Mouse (Mus musculus) midbrain, embryonic 14.5 days (tissue): ENCODE results near the gene Evc2. TPM values are rescaled to one million over a fixed set of nuclear protein-coding genes. Genes with fewer than 3 reads are reported as not detected.

Experiments
- ATAC-seq: fragments of 200-750 bp; cut with Nextera tagmentation; 2 replicates; pipeline ENCODE4 v1.8.0; 2017; ENCODE audit warnings: moderate number of reproducible peaks, moderate library complexity; ENCODE audit not compliant: low FRiP score, low TSS enrichment
- DNase-seq: peaks from one replicate; pipeline ENCODE4 v3.0.0-alpha.2; 2015
- H3K27ac ChIP-seq: fragments of 300-500 bp; sonication (generic); replicated peaks from 2 replicates; pipeline ENCODE4 v1.5.1; 2014; ENCODE audit warnings: mild to moderate bottlenecking, low read depth, low read length, moderate library complexity
- H3K27me3 ChIP-seq: fragments of 300-500 bp; sonication (generic); 2 replicates; pipeline ENCODE4 v1.6.1; 2014; ENCODE audit warnings: low read length, control low read depth, mixed read lengths; ENCODE audit not compliant: control insufficient read depth, insufficient read depth
- H3K36me3 ChIP-seq: fragments of 300-500 bp; sonication (generic); 2 replicates; pipeline ENCODE4 v1.6.1; 2014; ENCODE audit warnings: low read length, control low read depth; ENCODE audit not compliant: control insufficient read depth, insufficient read depth
- H3K4me1 ChIP-seq: fragments of 300-500 bp; sonication (generic); 2 replicates; pipeline ENCODE4 v1.6.1; 2014; ENCODE audit warnings: mild to moderate bottlenecking, antibody characterized with exemption, low read length, control low read depth; ENCODE audit not compliant: control insufficient read depth, insufficient read depth
- H3K4me2 ChIP-seq: fragments of 300-500 bp; sonication (generic); 2 replicates; pipeline ENCODE4 v1.6.1; 2014; ENCODE audit warnings: mild to moderate bottlenecking, low read length, moderate library complexity
- H3K4me3 ChIP-seq: fragments of 300-500 bp; sonication (generic); replicated peaks from 2 replicates; pipeline ENCODE4 v1.5.1; 2014; ENCODE audit warnings: low read depth, low read length
- H3K9ac ChIP-seq: fragments of 300-500 bp; sonication (generic); replicated peaks from 2 replicates; pipeline ENCODE4 v1.6.1; 2014; ENCODE audit warnings: mild to moderate bottlenecking, low read length, moderate library complexity
- H3K9me3 ChIP-seq: fragments of 300-500 bp; sonication (generic); 2 replicates; pipeline ENCODE4 v1.6.1; 2016; ENCODE audit warnings: low read length, control low read depth, mixed read lengths; ENCODE audit not compliant: control insufficient read depth
- WGBS: fragments of 180-500 bp; shearing (Covaris S2); extraction: QIAGEN DNeasy Blood & Tissue Kit; methylation state at CpG from one replicate; pipeline ENCODE4 v1.1.7; 2014; 5-methylcytosine and 5-hydroxymethylcytosine counted together
- polyA plus RNA-seq: library from polyadenylated mRNA; unstranded; fragments of >200 nt; fragmentation: Nextera tagmentation; extraction: Ambion mirVana; gene quantifications from 2 replicates; pipeline ENCODE4 v1.2.1, GENCODE M21; 2014

The Evc2 gene
- polyA plus RNA-seq, 1 experiment from 2014 or later, result 6.0 TPM

DNA sequence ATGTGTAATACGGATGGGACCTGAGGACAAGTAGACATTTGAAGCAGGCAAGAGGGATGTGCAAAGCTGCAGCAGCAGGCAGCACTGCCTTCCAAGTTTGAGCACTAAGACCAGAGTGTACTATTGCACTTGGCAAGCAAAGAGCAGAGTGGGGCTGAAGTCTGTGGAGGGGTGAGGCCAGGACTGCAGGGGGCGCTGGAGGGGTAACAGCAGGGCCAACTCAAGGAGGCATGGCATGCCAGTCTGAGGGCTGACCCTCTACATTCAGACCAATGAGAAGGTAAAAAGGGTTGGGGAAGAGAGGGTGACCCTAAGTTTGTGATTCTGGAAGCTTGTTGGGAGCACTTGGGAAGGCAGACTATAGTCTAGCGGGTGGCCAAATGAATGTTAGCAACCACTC lies 45.3 kb downstream of the Evc2 start:
- H3K27ac ChIP-seq, result no peak overlapping the region
- H3K9me3 ChIP-seq, result no peaks in the 10 kb centered on the region
- WGBS, result 91% methylated on average over 3 of the region's 3 CpGs

GRCm38 (mm10) chr5:37388646-37389045 lies 50.3 kb downstream of the Evc2 start:
- no peak for DNase-seq
- Histone ChIP-seq H3K4me3 (no peak overlapping the region), H3K4me1 (no peaks in the 10 kb centered on the region), H3K9ac (no peak overlapping the region), H3K9me3 (no peaks in the 10 kb centered on the region), H3K36me3 (no peaks in the 10 kb centered on the region), H3K27ac (no peak overlapping the region), H3K27me3 (no peaks in the 10 kb centered on the region), H3K4me2 (no peak overlapping the region)
- whole genome bisulfite sequencing, result 95% methylated on average over 3 of the region's 3 CpGs
- no peak for ATAC-seq

More for the DNA sequence above, 45.3 kb downstream of the Evc2 start:
- Histone ChIP-seq H3K4me1 (no peaks in the 10 kb centered on the region), H3K27me3 (no peaks in the 10 kb centered on the region), H3K36me3 (no peaks in the 10 kb centered on the region), H3K4me3 (no peak overlapping the region), H3K4me2 (no peak overlapping the region), H3K9ac (no peak overlapping the region)
- DNase-seq, result no peak
- no peak for ATAC-seq

DNA sequence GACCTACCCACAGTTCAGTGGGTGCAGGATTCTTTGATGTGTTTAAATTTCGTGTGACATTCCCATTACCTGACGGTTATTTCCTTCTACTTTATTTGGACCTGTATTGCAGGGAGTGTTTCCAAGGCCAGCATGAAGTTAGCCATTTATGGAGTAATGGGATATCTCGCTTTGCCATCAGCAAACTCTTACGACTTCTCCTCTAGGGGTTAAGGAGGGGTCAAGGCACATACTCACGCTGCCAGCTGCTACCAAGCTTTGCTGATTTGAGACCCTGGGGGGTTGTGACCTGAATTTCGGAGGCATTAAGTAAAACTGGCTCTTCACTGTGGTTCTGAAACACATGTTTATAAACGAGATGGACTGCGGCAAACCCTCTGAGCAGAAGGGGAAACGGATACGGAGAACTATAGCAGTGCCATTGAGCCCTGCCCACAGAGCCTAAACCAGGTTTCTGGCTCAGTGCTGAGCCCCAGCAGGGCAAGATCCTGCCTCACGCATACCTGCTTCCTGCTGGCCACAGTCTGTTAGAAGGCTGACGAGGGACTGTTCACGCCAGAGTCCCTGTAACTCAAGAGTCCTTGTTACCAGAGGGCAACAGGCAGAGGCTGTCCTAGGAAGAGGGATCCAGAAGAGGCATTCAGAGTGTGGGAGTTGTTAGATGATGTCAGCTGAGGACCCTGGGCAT lies 51.7 kb downstream of the Evc2 start:
- H3K4me3 ChIP-seq, result no peak overlapping the region
- H3K4me1 ChIP-seq, result peaks cover 2% of the 10 kb centered on the region
- no peak overlapping the region for H3K9ac ChIP-seq
- H3K36me3 ChIP-seq, result no peaks in the 10 kb centered on the region
- H3K27me3 ChIP-seq, result no peaks in the 10 kb centered on the region
- no peak overlapping the region for H3K27ac ChIP-seq
- WGBS, result 84% methylated on average over 13 of the region's 13 CpGs
- no peak for ATAC-seq
- no peak for DNase-seq
- no peaks in the 10 kb centered on the region for H3K9me3 ChIP-seq
- H3K4me2 ChIP-seq, result no peak overlapping the region

- Histone ChIP-seq H3K4me2 (no peak overlapping the region), H3K36me3 (no peaks in the 10 kb centered on the region), H3K9me3 (no peaks in the 10 kb centered on the region), H3K27ac (no peak overlapping the region), H3K4me1 (peaks cover 12% of the 10 kb centered on the region), H3K9ac (no peak overlapping the region), H3K4me3 (no peak overlapping the region), H3K27me3 (no peaks in the 10 kb centered on the region)
- ATAC-seq, result no peak
- no peak for DNase-seq
- WGBS, result 95% methylated on average over 10 of the region's 10 CpGs
These were observed 52.6 kb downstream of the Evc2 start for GRCm38 (mm10) chr5:37390923-37391322.

DNA sequence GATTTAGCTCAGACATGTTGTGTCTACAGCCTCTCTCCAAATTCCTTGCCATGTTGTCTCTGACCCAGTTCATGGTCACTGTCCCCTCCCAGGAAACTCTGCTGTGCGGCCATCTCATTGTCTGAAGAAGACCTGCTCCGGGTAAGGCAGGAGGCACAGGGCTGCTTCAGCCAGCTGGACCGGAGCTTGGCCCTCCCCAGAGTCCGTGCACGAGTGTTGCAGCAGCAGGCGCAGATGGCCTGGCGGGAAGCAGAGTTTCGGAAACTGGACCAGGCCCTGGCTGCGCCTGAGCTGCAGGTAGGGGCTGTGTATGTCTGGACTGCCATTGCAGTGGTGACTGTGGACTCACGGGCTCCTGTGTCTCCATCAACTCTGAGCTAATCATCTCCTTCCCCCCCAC lies 53.6 kb downstream of the Evc2 start:
- ATAC-seq (no peak), DNase-seq (no peak)
- WGBS, result 90% methylated on average over 10 of the region's 10 CpGs
- H3K36me3 ChIP-seq, result no peaks in the 10 kb centered on the region
- no peaks in the 10 kb centered on the region for H3K9me3 ChIP-seq
- no peak overlapping the region for H3K9ac ChIP-seq
- H3K4me2 ChIP-seq, result no peak overlapping the region
- H3K4me1 ChIP-seq, result peaks cover 13% of the 10 kb centered on the region
- no peak overlapping the region for H3K4me3 ChIP-seq
- H3K27me3 ChIP-seq, result no peaks in the 10 kb centered on the region
- no peak overlapping the region for H3K27ac ChIP-seq

GRCm38 (mm10) chr5:37395172-37396030 lies 57.1 kb downstream of the Evc2 start:
- DNase-seq, result peak; percentile 66
- Histone ChIP-seq H3K27ac (peak overlapping the region; percentile 75), H3K36me3 (no peaks in the 10 kb centered on the region), H3K27me3 (no peaks in the 10 kb centered on the region), H3K4me1 (peaks cover 13% of the 10 kb centered on the region), H3K4me3 (no peak overlapping the region), H3K9me3 (no peaks in the 10 kb centered on the region), H3K9ac (no peak overlapping the region), H3K4me2 (peak overlapping the region; percentile 28)
- WGBS, result 43% methylated on average over 22 of the region's 22 CpGs
- peak; percentile 70; the same call in 1 of the 2 replicates for ATAC-seq

DNA sequence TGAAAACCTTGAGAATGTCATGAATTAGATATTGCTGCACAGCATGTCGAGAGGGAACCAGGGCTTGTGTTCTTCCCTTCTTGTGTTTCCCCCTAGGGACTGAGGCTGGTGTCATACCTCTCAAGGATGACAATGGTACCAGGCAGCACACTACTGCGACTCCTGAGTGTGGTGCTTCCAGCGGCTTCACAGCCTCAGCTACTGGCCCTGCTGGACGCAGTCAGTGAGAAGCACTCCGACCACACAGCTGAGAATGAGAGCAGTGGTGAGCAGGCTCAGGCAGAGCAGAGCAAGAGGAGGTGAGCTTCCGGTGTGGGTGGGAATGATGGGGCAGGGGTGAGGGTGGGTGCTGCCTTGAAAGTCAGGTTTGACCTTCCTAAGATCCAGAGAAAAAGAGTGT lies 80.7 kb downstream of the Evc2 start:
- Histone ChIP-seq H3K4me1 (no peaks in the 10 kb centered on the region), H3K36me3 (no peaks in the 10 kb centered on the region), H3K27ac (peak overlapping the region; percentile 66; the same call in 1 of the 2 replicates), H3K9me3 (no peaks in the 10 kb centered on the region), H3K4me3 (no peak overlapping the region), H3K27me3 (no peaks in the 10 kb centered on the region), H3K4me2 (no peak overlapping the region), H3K9ac (no peak overlapping the region)
- ATAC-seq (peak; percentile 53; the same call in 1 of the 2 replicates), DNase-seq (peak; percentile 37)
- WGBS, result 77% methylated on average over 6 of the region's 6 CpGs

GRCm38 (mm10) chr5:37427210-37427609 lies 88.9 kb downstream of the Evc2 start:
- Histone ChIP-seq H3K4me3 (no peak overlapping the region), H3K36me3 (no peaks in the 10 kb centered on the region), H3K4me2 (no peak overlapping the region), H3K4me1 (no peaks in the 10 kb centered on the region), H3K27me3 (no peaks in the 10 kb centered on the region), H3K9me3 (no peaks in the 10 kb centered on the region), H3K27ac (0 out of 2 replicates have a peak overlapping the region, but pooled peaks have one; percentile 32), H3K9ac (no peak overlapping the region)
- ATAC-seq (no peak), DNase-seq (peak; percentile 21)
